Mouse (Mus musculus) liver, postnatal 0 days (tissue): ENCODE data around the gene Aurkaip1.

ENCODE experiments used
- CTCF ChIP-seq: sonication (generic); IDR thresholded peaks from 2 replicates; pipeline ENCODE4 v1.5.1; 2016; ENCODE audit warnings: antibody characterized with exemption, low read depth
- EP300 ChIP-seq: IDR thresholded peaks from 2 replicates; pipeline ENCODE4 v1.6.1; 2016; ENCODE audit warnings: antibody characterized with exemption, low read depth, mild to moderate bottlenecking

DNA sequence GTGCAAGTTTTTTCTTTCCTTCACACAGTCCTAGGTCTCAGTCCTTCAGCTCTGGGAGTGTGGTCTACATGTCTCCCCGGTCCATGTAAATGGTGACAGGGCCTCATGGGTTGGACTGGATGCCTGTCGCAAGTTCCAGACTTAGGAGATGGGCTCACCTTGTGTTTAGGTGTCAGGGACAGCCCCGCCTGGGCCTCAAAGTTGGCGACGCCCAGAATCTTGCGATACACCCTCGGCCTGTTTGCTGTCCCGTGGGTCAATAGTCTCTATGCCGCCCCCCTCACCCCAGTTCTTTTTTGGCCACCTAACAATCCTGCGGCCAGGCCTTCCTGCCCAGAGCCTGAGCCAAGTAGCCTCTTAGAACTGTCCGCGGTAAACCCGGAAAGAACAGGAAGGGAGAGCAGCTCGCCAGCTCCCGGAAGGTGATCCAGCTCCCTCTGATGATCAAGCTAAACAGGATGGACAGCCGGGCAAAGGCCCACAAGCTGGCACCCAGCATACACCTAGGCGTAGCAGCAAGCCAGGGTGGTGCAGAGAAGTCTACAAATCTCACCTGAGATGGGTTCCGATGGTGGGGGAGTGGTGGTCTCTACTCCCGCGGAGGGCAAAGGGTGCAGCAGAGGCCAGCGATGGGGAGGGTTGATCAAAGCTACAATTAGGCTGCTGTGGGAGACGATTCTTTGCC lies 37.7 kb downstream of the Aurkaip1 start:
- no peak for TF ChIP-seq CTCF
- no peak for TF ChIP-seq EP300
